Mouse (Mus musculus) intestine, embryonic 15.5 days (tissue): ENCODE results near the gene Rapgef6. TPM values are rescaled to one million over a fixed set of nuclear protein-coding genes. Genes with fewer than 3 reads are reported as not detected.
A peak's percentile ranks its signal among the peaks of the same experiment; 100 is the strongest.
"Not testable (repeated sequence)": the region's sequence is repeated elsewhere in the genome, so short reads cannot be mapped to it uniquely, and the experiment has no call there.

Experiments
- ATAC-seq: fragments of 200-750 bp; cut with Nextera tagmentation; 2 replicates; pipeline ENCODE4 v1.8.0; 2017; ENCODE audit warnings: moderate TSS enrichment, moderate library complexity
- H3K27ac ChIP-seq: fragments of 300-500 bp; sonication (generic); 2 replicates; pipeline ENCODE4 v1.5.1; 2015; ENCODE audit warnings: mild to moderate bottlenecking, inconsistent platforms
- H3K27me3 ChIP-seq: fragments of 300-500 bp; sonication (generic); replicated peaks from 2 replicates; pipeline ENCODE4 v1.6.1; 2015; ENCODE audit warnings: inconsistent platforms
- H3K36me3 ChIP-seq: fragments of 300-500 bp; sonication (generic); 2 replicates; pipeline ENCODE4 v1.6.1; 2015; ENCODE audit warnings: inconsistent platforms
- H3K4me1 ChIP-seq: fragments of 300-500 bp; sonication (generic); replicated peaks from 2 replicates; pipeline ENCODE4 v1.6.1; 2015; ENCODE audit warnings: inconsistent platforms
- H3K4me2 ChIP-seq: fragments of 300-500 bp; sonication (generic); replicated peaks from 2 replicates; pipeline ENCODE4 v1.6.1; 2015; ENCODE audit warnings: mild to moderate bottlenecking, inconsistent platforms
- H3K4me3 ChIP-seq: fragments of 300-500 bp; sonication (generic); replicated peaks from 2 replicates; pipeline ENCODE4 v1.5.1; 2015; ENCODE audit warnings: inconsistent platforms
- H3K9ac ChIP-seq: fragments of 300-500 bp; sonication (generic); 2 replicates; pipeline ENCODE4 v1.6.1; 2015; ENCODE audit warnings: inconsistent platforms
- H3K9me3 ChIP-seq: fragments of 300-500 bp; sonication (generic); 2 replicates; pipeline ENCODE4 v1.6.1; 2016; ENCODE audit warnings: inconsistent platforms
- WGBS: fragments of 180-500 bp; shearing (Covaris S2); methylation state at CpG from one replicate; pipeline ENCODE4 v1.1.7; 2015; 5-methylcytosine and 5-hydroxymethylcytosine counted together
- polyA plus RNA-seq: library from polyadenylated mRNA; unstranded; fragments of >200 nt; fragmentation: Nextera tagmentation; extraction: Ambion mirVana; gene quantifications from 2 replicates; pipeline ENCODE4 v1.2.1, GENCODE M21; 2015

Gene Rapgef6
- polyA plus RNA-seq, 1 experiment from 2014 or later = 32.0 TPM

DNA sequence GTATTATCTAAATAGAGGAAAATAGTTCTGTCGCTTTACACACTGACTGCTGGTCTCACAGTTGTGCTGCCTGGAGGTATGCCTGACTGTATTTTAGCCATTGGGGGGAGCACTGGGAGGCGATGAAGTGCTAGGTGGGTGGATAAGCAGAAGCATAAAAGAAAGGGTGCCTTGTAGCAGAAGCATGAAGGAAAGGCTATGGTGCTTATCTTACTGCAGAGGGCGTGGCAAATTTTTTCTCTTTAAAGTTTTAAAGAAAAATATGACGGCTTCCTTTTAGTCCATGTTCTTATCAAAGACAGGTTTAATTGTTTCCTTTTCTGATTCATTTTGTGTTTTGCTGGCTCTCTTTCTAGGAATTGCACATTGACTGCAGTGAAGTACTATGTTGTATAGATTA, 72.4 kb downstream of the Rapgef6 start:
- Histone ChIP-seq H3K4me3 (no peak overlapping the region), H3K36me3 (no peaks in the 10 kb centered on the region), H3K9me3 (no peaks in the 10 kb centered on the region), H3K27me3 (no peaks in the 10 kb centered on the region), H3K27ac (no peak overlapping the region), H3K4me2 (no peak overlapping the region), H3K4me1 (0 out of 2 replicates have a peak, but pooled peaks cover 2% of the 10 kb centered on the region), H3K9ac (no peak overlapping the region)
- 60% methylated on average over 4 of the region's 4 CpGs for WGBS
- ATAC-seq = peak; percentile 61

DNA sequence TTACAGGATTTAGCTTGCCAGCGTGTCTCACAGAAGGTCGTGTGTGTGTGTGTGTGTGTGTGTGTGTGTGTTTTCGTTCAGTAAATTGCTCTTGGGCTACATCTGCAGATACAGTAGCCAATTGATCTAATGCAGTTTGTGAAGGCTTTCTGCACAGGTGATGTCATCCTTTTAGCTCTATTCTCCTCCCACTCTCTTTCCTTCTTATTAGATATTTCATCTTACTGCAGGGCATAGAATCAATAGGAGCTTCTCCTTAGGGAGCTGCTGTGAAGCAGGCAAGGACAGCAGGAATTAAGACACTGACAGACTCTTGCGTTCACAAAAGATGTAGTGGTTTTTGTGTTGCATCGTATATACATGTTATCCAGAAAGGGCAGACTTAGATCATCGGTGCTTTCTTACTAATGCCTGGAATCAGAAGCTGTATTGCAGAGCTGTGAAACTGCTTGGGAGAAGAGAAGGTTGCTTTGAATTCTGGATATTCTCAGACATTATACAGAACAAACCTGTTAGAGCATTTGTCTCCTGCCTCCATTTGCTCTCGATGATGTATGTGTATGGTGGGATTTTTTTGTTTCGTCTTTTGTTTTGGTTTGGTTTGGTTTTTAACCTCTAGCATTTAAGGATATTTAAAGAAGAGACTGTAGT, 73.4 kb downstream of the Rapgef6 start:
- Histone ChIP-seq H3K27ac (no peak overlapping the region), H3K4me1 (0 out of 2 replicates have a peak, but pooled peaks cover 2% of the 10 kb centered on the region), H3K36me3 (no peaks in the 10 kb centered on the region), H3K4me3 (no peak overlapping the region), H3K9me3 (no peaks in the 10 kb centered on the region), H3K27me3 (no peaks in the 10 kb centered on the region), H3K4me2 (no peak overlapping the region), H3K9ac (no peak overlapping the region)
- ATAC-seq = no peak
- 68% methylated on average over 8 of the region's 8 CpGs for WGBS

DNA sequence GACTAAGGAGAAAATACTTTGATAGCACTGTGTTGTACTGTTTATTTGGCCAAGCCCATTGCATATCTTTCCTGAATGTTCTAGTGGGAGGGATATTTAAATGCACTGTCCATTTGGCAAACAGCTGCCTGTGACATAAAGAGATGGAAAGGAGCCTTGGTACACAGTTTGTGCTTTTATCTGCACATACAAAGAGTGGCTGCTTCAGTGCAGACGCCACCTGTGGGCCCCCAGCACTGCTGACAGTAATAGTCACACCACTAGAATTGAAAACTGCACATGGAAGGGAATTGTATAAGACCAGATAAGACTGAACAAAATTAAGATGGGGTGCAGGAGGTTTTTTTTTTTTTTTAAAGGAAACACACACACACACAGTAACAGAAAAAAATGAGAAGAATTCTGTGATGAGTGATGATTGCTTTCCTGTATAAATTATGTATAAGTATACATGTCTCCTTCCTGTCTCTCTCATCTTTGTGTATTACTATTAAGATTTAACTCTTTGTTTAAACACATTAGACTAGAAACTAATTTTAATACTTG, 75.3 kb downstream of the Rapgef6 start:
- no peaks in the 10 kb centered on the region for H3K9me3 ChIP-seq
- H3K36me3 ChIP-seq = no peaks in the 10 kb centered on the region
- H3K27me3 ChIP-seq = no peaks in the 10 kb centered on the region
- no peak for ATAC-seq
- H3K9ac ChIP-seq = no peak overlapping the region
- no peak overlapping the region for H3K4me3 ChIP-seq
- WGBS = 45% methylated on average over 1 of the region's 1 CpGs
- no peak overlapping the region for H3K27ac ChIP-seq
- no peak overlapping the region for H3K4me2 ChIP-seq
- 0 out of 2 replicates have a peak, but pooled peaks cover 2% of the 10 kb centered on the region for H3K4me1 ChIP-seq

DNA sequence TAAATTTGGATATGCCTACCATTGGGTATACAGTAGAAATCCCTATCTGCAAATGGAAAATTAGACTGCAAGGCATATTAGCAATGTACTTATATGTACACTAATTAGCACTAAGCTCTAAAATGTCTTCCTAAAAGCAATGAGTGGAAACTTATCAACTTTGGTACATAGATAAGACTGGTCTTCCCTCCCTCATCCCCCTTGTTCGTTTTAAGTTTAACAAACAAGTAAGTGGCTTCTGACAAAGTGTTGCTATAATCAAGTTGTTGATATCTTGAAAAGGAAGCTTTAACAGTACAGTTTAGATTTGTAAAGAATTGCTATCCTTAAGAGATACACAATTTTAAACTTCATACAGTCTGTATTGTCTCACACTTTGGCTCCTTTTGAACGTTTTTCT, 78.5 kb downstream of the Rapgef6 start:
- Histone ChIP-seq H3K9ac (no peak overlapping the region), H3K27me3 (no peaks in the 10 kb centered on the region), H3K27ac (no peak overlapping the region)

DNA sequence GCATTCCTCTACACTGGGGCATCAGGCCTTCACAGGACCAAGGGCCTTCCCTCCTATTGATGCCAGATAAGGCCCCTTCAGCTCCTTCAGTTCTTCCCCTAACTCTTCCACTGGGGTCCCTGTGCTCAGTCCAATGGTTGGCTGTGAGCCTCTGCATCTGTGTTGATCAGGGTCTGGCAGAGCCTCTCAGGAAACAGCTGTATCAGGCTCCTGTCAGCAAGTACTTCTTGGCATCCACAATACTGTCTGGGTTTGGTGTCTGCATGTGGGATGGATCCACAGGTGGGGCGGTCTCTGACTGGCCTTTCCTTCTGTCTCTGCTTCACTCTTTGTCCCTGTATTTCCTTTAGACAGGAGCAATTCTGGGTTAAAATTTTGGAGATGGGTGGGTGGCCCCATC, 80.1 kb downstream of the Rapgef6 start:
- not testable (repeated sequence) for H3K4me3 ChIP-seq, H3K9me3 ChIP-seq, ATAC-seq, H3K27me3 ChIP-seq, H3K4me1 ChIP-seq, H3K9ac ChIP-seq, H3K36me3 ChIP-seq, H3K27ac ChIP-seq, H3K4me2 ChIP-seq
- 90% methylated on average over 1 of the region's 1 CpGs for WGBS

More for the DNA sequence above, 78.5 kb downstream of the Rapgef6 start:
- no peaks in the 10 kb centered on the region for H3K4me1 ChIP-seq
- no peaks in the 10 kb centered on the region for H3K36me3 ChIP-seq
- ATAC-seq = no peak
- WGBS = 80% methylated on average over 2 of the region's 2 CpGs
- no peaks in the 10 kb centered on the region for H3K9me3 ChIP-seq
- no peak overlapping the region for H3K4me2 ChIP-seq
- H3K4me3 ChIP-seq = no peak overlapping the region

DNA sequence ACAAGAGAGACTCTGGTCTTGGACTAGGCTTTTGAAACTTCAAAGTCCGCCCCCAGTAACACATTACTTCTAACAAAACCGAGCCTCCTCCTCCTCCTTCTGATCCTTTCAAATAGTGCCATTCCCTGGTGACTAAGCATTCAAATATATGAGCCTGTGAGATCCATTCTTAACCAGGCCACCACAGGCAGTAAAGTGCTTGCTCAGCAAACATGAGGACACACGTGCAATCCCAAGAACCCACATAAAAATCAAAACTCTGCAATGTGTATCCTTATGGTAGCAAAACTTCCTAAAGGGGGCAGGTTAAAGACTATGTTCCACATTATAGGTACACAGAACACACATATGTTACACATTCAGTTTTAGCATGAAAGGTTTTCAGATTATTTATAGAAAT, 81.8 kb downstream of the Rapgef6 start:
- ATAC-seq = no peak
- Histone ChIP-seq H3K9ac (no peak overlapping the region), H3K36me3 (no peaks in the 10 kb centered on the region), H3K4me3 (no peak overlapping the region), H3K27me3 (no peaks in the 10 kb centered on the region), H3K4me1 (no peaks in the 10 kb centered on the region), H3K4me2 (no peak overlapping the region), H3K27ac (no peak overlapping the region), H3K9me3 (no peaks in the 10 kb centered on the region)
- 74% methylated on average over 3 of the region's 3 CpGs for WGBS

DNA sequence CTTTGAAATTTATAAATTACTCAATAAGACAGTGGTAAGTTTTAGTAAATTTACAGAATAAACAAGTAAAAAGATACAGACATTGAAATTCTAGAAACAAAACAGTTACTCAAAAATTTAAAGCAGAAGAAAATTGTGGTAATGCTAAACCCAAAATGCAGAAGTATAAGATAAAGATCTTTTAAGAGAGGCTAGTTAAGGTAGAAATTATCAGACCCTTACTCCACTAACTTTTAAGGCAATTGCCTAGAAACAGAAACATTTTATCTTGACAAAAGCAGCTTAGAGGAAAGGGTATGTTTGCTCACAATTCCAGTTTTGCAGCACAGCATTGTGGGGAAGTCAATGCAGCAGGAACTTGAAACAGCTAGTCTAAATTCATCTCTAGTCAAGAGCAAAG, 91.0 kb downstream of the Rapgef6 start:
- Histone ChIP-seq H3K4me3 (no peak overlapping the region), H3K4me1 (no peaks in the 10 kb centered on the region), H3K27me3 (no peaks in the 10 kb centered on the region), H3K9ac (no peak overlapping the region), H3K27ac (no peak overlapping the region), H3K36me3 (no peaks in the 10 kb centered on the region), H3K9me3 (no peaks in the 10 kb centered on the region), H3K4me2 (no peak overlapping the region)
- no peak for ATAC-seq

DNA sequence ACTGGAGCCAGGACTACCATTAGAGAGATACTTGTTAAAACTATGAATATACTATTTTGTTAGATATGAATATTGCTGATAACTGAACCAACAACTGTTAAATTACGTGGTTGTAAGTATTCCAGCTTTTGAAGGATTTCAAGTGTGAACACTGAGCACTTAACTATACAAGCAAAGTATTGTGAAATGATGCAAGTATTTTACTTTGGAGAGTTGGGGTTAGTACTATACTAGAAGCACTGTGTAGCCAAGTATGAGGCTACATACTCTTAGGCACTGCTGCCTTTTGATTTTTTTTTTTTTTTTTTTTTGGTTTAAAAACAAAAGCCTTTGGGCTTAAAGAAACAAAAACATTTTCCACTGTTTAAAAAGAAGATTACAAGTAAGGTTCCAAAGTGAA, 91.9 kb downstream of the Rapgef6 start:
- H3K9ac ChIP-seq = no peak overlapping the region
- H3K4me1 ChIP-seq = no peaks in the 10 kb centered on the region
- no peak overlapping the region for H3K4me2 ChIP-seq
- ATAC-seq = no peak
- WGBS = 83% methylated on average over 1 of the region's 1 CpGs
- no peaks in the 10 kb centered on the region for H3K36me3 ChIP-seq
- H3K9me3 ChIP-seq = no peaks in the 10 kb centered on the region
- H3K27ac ChIP-seq = no peak overlapping the region
- H3K4me3 ChIP-seq = no peak overlapping the region
- H3K27me3 ChIP-seq = no peaks in the 10 kb centered on the region

DNA sequence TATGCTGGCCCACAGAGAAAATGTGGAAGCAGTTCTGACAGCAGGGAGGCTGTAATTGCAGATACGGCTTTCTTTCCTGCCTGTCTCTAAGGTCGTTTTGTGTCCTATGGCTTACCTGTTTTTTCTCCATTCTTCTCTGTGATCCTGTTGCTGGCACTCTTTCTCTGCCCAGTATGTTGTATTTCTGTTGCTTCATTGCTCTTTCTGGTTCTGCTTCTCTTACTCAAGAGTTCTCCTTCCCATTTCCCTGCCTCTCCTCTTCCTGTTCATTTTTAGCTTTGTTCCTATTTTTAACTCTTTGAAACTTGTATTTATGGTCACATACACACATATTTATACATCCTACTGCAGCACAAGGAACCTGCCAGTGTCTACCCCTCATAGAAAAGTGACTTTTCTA, 96.2 kb downstream of the Rapgef6 start:
- Histone ChIP-seq H3K27ac (no peak overlapping the region), H3K36me3 (no peaks in the 10 kb centered on the region), H3K4me1 (no peaks in the 10 kb centered on the region), H3K4me3 (no peak overlapping the region), H3K27me3 (no peaks in the 10 kb centered on the region), H3K4me2 (no peak overlapping the region), H3K9me3 (no peaks in the 10 kb centered on the region), H3K9ac (no peak overlapping the region)
- ATAC-seq = no peak
- WGBS = 60% methylated on average over 2 of the region's 2 CpGs

DNA sequence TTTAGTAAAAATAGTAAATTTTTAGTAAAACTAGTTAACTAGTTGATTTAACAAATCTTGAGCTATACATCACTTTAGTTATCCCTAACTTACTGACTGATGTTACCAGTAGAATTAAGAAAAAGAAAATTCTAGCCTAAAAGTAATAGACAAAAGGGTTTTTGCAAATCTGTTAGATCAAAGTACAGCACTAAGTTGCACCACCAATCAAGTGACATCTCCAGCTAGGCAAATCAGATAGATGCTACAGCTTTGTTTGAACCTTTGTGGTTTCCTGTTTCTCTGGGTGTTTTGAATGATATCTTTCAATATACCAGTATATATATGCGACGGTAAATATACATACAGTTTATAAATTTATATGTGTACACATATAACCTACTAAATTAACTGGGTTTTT, 99.1 kb downstream of the Rapgef6 start:
- H3K9ac ChIP-seq = no peak overlapping the region
- WGBS = 95% methylated on average over 2 of the region's 2 CpGs
- H3K4me1 ChIP-seq = no peaks in the 10 kb centered on the region
- H3K4me3 ChIP-seq = no peak overlapping the region
- H3K9me3 ChIP-seq = no peaks in the 10 kb centered on the region
- H3K36me3 ChIP-seq = no peaks in the 10 kb centered on the region
- H3K27ac ChIP-seq = no peak overlapping the region
- ATAC-seq = no peak
- no peak overlapping the region for H3K4me2 ChIP-seq
- no peaks in the 10 kb centered on the region for H3K27me3 ChIP-seq

DNA sequence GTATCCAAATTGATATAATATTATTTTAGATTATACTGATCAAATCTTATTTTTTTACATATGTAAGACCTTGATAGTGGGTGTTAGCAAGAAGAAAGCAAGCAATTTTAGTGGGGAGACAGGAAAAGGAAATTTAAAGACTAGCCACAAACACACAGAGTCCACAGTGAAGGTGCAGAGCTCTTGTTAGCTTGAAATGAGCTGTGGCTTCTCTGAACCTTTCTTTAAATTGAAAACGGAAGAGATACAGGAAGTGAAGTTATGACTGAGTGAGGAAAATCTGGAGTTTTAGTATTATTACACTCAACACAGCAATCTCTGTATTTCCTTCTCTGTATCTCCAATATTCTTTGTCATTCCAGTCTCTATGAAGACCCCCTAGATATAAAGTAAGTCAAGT, 104.3 kb downstream of the Rapgef6 start:
- no peaks in the 10 kb centered on the region for H3K4me1 ChIP-seq
- ATAC-seq = no peak
- H3K9ac ChIP-seq = no peak overlapping the region
- H3K4me2 ChIP-seq = no peak overlapping the region
- no peak overlapping the region for H3K27ac ChIP-seq
- 59% methylated on average over 1 of the region's 1 CpGs for WGBS
- H3K4me3 ChIP-seq = no peak overlapping the region
- no peaks in the 10 kb centered on the region for H3K36me3 ChIP-seq
- H3K27me3 ChIP-seq = no peaks in the 10 kb centered on the region
- no peaks in the 10 kb centered on the region for H3K9me3 ChIP-seq

DNA sequence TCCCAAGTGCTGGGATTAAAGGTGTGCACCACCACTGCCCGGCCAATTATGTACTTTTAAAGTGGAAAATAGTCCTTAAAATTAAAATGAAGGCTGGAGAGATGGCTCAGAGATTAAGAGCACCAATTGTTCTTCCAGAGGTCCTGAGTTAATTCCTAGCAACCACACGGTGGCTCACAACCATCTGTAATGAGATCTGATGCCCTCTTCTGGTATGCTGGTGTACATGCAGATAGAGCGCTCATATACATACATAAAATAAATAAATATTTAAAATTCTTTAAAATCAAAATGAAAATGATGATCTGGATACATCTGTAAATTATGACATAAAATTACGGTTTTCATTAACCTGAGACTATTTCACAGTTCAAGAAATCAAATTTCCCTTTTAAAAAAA, 123.8 kb downstream of the Rapgef6 start:
- ATAC-seq = no peak
- Histone ChIP-seq H3K4me1 (no peaks in the 10 kb centered on the region), H3K27me3 (no peaks in the 10 kb centered on the region), H3K4me2 (no peak overlapping the region), H3K9ac (no peak overlapping the region), H3K27ac (no peak overlapping the region), H3K36me3 (0 out of 2 replicates have a peak, but pooled peaks cover 4% of the 10 kb centered on the region), H3K4me3 (no peak overlapping the region), H3K9me3 (no peaks in the 10 kb centered on the region)
- WGBS = 95% methylated on average over 4 of the region's 4 CpGs

DNA sequence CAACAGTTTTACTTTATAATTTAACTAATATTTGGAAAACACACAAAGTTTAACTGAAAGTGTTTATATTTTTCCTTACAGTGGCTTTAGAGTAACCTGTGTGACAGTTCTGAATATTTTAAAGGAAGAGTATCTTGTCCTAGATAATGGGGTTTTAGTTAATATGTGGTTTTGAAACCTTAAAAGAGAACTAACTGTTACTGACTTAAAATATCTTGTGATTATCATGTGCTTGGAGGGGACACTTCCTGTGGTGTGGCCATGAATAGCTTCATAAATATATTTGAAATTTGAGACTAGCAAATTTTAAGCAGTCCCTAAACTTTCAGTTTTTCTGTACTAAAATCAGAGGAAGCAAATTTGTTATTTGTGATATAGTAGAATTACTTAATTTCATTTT, 125.9 kb downstream of the Rapgef6 start:
- no peak overlapping the region for H3K4me2 ChIP-seq
- H3K4me3 ChIP-seq = no peak overlapping the region
- H3K36me3 ChIP-seq = 0 out of 2 replicates have a peak, but pooled peaks cover 4% of the 10 kb centered on the region
- H3K27ac ChIP-seq = no peak overlapping the region
- H3K4me1 ChIP-seq = no peaks in the 10 kb centered on the region
- no peaks in the 10 kb centered on the region for H3K27me3 ChIP-seq
- H3K9ac ChIP-seq = no peak overlapping the region
- ATAC-seq = no peak
- no peaks in the 10 kb centered on the region for H3K9me3 ChIP-seq
